Mouse (Mus musculus): ENCODE data around the gene Spry1. TPM values are rescaled to one million over a fixed set of nuclear protein-coding genes. Genes with fewer than 3 reads are reported as not detected.
"Not testable (repeated sequence)": the region's sequence is repeated elsewhere in the genome, so short reads cannot be mapped to it uniquely, and the experiment has no call there.

Spry1 gene
- polyA plus RNA-seq (2012; rRNA removed) (3.4 and 4.0 TPM in 2 replicates), polyA plus RNA-seq (2014; fragmentation: Nextera tagmentation; extraction: Ambion mirVana) (2.1 and 2.4 TPM in 2 replicates)

- H3K4me1 ChIP-seq (replicated peaks; ENCODE audit: control insufficient read depth in 2 of 2, insufficient read depth in 2 of 2, low read length in 1 of 2): peaks cover 0 to 5% of the 10 kb centered on the region in 2 experiments; a peak in 1 of 4 replicates
- under 1% methylated on average over 38 of the region's 38 CpGs for WGBS (ENCODE audit: insufficient replicate concordance)
Measured at GRCm38 (mm10) chr3:37639690-37640089, at the start of gene Spry1. Gene Spry1, plus strand, starts transcription at chr3:37639947.

DNA sequence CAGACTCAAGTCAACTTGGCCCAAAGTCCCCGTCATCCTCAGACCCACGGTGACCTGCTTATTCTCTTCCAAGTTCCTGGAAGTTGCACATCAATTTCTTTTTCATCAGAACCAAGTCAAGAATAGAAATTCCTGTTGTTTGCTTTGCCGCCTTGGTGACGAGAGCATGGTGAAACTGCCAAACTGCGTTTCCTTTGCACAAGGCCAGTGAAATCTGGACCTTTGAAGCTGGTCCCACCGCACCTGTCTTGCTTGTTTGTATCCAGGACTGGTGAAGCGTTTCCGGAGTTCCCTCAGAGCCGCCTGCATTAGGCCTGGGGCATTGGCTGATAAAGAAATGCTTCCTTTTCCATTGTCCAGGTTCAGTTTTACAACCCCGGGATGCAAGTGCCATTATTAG, 44.0 kb upstream of the Spry1 start:
- H3K27ac ChIP-seq: no peak overlapping the region
- H3K4me2 ChIP-seq (ENCODE audit: low read depth): no peak overlapping the region
- H3K9ac ChIP-seq (replicated peaks): no peak overlapping the region
- H3K9me3 ChIP-seq (ENCODE audit: control insufficient read depth, low read length): no peaks in the 10 kb centered on the region
- H3K27me3 ChIP-seq (ENCODE audit: control insufficient read depth, insufficient read depth, low read length): no peaks in the 10 kb centered on the region
- 59% methylated on average over 10 of the region's 10 CpGs for WGBS (ENCODE audit: insufficient replicate concordance)
- TF ChIP-seq CTCF (IDR thresholded peaks at IDR 0.05; ENCODE audit: low read depth): no peak
- no peak for TF ChIP-seq EP300 (IDR thresholded peaks at IDR 0.05; ENCODE audit: low read depth)
- DNase-seq (ENCODE audit: low read depth in 3 of 3, low spot score in 3 of 3): no peak
- H3K4me3 ChIP-seq (ENCODE audit: insufficient read depth in 1 of 2, low read depth in 2 of 2, low read length in 2 of 2): no peak overlapping the region
- no peak for ATAC-seq (ENCODE audit: insufficient read depth)
- no peaks in the 10 kb centered on the region for H3K4me1 ChIP-seq (replicated peaks; ENCODE audit: control insufficient read depth in 2 of 2, insufficient read depth in 2 of 2, low read length in 1 of 2)
- no peaks in the 10 kb centered on the region for H3K36me3 ChIP-seq (replicated peaks; ENCODE audit: control insufficient read depth, insufficient read depth, low read depth)

More at GRCm38 (mm10) chr3:37639690-37640089, at the start of gene Spry1:
- peaks cover 12% of the 10 kb centered on the region for H3K27me3 ChIP-seq (ENCODE audit: control insufficient read depth, insufficient read depth, low read length)
- peak within 1 kb of the TSS; percentile 80 for H3K4me2 ChIP-seq (ENCODE audit: low read depth)
- no peak within 1 kb of the TSS for H3K27ac ChIP-seq
- TF ChIP-seq CTCF (IDR thresholded peaks at IDR 0.05; ENCODE audit: low read depth) (peak; percentile 25; the same call in 1 of the 2 replicates), EP300 (IDR thresholded peaks at IDR 0.05; ENCODE audit: low read depth) (0 out of 2 replicates have a peak, but pooled peaks have one; percentile 11)
- H3K4me3 ChIP-seq (ENCODE audit: insufficient read depth in 1 of 2, low read depth in 2 of 2, low read length in 2 of 2): peak within 1 kb of the TSS; percentile 62 to 74
- peak; percentile 77 to 82 (median 79) for DNase-seq (ENCODE audit: low read depth in 3 of 3, low spot score in 3 of 3)
- peak within 1 kb of the TSS; percentile 56 for H3K9ac ChIP-seq (replicated peaks)
- ATAC-seq (ENCODE audit: insufficient read depth): peak; percentile 79
- H3K9me3 ChIP-seq (ENCODE audit: control insufficient read depth, low read length): no peaks in the 10 kb centered on the region
- peaks cover 7% of the 10 kb centered on the region for H3K36me3 ChIP-seq (replicated peaks; ENCODE audit: control insufficient read depth, insufficient read depth, low read depth)

DNA sequence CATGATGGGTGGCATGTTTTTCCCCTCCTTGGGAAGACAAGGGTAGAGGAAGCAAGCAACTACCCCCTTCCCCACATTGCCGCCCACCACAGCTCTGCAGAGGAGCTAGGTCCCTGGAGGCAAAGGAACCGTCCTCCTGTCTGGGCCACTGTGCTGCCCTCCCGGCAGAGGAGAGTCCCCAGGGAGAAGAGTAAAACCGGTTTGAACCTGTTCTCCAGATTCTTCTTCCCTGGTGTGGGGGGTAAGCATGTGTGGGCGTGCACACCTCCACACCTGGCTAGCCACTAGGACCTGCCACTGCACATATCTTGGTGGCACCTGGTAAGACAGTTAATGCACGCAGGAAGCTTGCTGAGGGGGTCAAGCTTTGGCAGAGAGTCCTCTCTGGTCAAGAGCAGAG, 43.2 kb upstream of the Spry1 start:
- Histone ChIP-seq H3K4me2 (ENCODE audit: low read depth) (no peak overlapping the region), H3K4me3 (ENCODE audit: insufficient read depth in 1 of 2, low read depth in 2 of 2, low read length in 2 of 2) (no peak overlapping the region), H3K27ac (no peak overlapping the region), H3K4me1 (replicated peaks; ENCODE audit: control insufficient read depth in 2 of 2, insufficient read depth in 2 of 2, low read length in 1 of 2) (no peaks in the 10 kb centered on the region), H3K9me3 (ENCODE audit: control insufficient read depth, low read length) (no peaks in the 10 kb centered on the region), H3K27me3 (ENCODE audit: control insufficient read depth, insufficient read depth, low read length) (no peaks in the 10 kb centered on the region), H3K36me3 (replicated peaks; ENCODE audit: control insufficient read depth, insufficient read depth, low read depth) (no peaks in the 10 kb centered on the region), H3K9ac (replicated peaks) (no peak overlapping the region)
- ATAC-seq (ENCODE audit: insufficient read depth) (0 out of 2 replicates have a peak, but pooled peaks have one; percentile 7), DNase-seq (ENCODE audit: low read depth in 3 of 3, low spot score in 3 of 3) (no peak)
- TF ChIP-seq EP300 (IDR thresholded peaks at IDR 0.05; ENCODE audit: low read depth) (no peak), CTCF (IDR thresholded peaks at IDR 0.05; ENCODE audit: low read depth) (no peak)
- 64% methylated on average over 6 of the region's 6 CpGs for WGBS (ENCODE audit: insufficient replicate concordance)

DNA sequence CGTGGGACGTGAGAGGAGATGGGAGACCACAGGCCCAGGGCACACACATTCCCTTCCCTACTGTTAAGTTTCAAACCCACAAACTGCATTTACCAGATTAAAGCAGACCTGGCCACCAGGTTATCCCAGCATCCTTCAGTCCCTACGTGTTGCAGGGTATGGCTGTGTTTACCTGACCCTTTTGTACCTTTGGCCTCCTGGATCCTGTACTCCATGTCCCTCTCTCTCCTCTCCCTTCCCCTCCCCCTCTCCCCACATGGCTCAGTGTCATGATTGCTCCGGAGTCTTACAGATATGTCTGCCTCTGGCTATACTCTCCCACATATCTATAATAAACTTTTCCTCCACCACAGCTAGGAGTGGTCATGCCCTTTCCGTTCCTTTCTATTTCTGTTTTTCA, 42.5 kb upstream of the Spry1 start:
- TF ChIP-seq CTCF (IDR thresholded peaks at IDR 0.05; ENCODE audit: low read depth): no peak
- no peak for TF ChIP-seq EP300 (IDR thresholded peaks at IDR 0.05; ENCODE audit: low read depth)
- no peaks in the 10 kb centered on the region for H3K27me3 ChIP-seq (ENCODE audit: control insufficient read depth, insufficient read depth, low read length)
- H3K4me2 ChIP-seq (ENCODE audit: low read depth): no peak overlapping the region
- H3K27ac ChIP-seq: no peak overlapping the region
- H3K9ac ChIP-seq (replicated peaks): no peak overlapping the region
- ATAC-seq (ENCODE audit: insufficient read depth) (peak; percentile 56; the same call in 1 of the 2 replicates), DNase-seq (ENCODE audit: low read depth in 3 of 3, low spot score in 3 of 3) (no peak)
- H3K9me3 ChIP-seq (ENCODE audit: control insufficient read depth, low read length): no peaks in the 10 kb centered on the region
- H3K4me1 ChIP-seq (replicated peaks; ENCODE audit: control insufficient read depth in 2 of 2, insufficient read depth in 2 of 2, low read length in 1 of 2): no peaks in the 10 kb centered on the region
- H3K4me3 ChIP-seq (ENCODE audit: insufficient read depth in 1 of 2, low read depth in 2 of 2, low read length in 2 of 2): no peak overlapping the region
- WGBS (ENCODE audit: insufficient replicate concordance): 70% methylated on average over 5 of the region's 5 CpGs
- H3K36me3 ChIP-seq (replicated peaks; ENCODE audit: control insufficient read depth, insufficient read depth, low read depth): no peaks in the 10 kb centered on the region

- H3K36me3 ChIP-seq (replicated peaks; ENCODE audit: control insufficient read depth, insufficient read depth, low read depth); H3K9me3 ChIP-seq (ENCODE audit: control insufficient read depth, low read length); H3K27ac ChIP-seq; H3K4me2 ChIP-seq (ENCODE audit: low read depth); ATAC-seq (ENCODE audit: insufficient read depth); H3K27me3 ChIP-seq (ENCODE audit: control insufficient read depth, insufficient read depth, low read length); DNase-seq (ENCODE audit: low read depth in 3 of 3, low spot score in 3 of 3); H3K4me3 ChIP-seq (ENCODE audit: insufficient read depth in 1 of 2, low read depth in 2 of 2, low read length in 2 of 2); H3K9ac ChIP-seq (replicated peaks); H3K4me1 ChIP-seq (replicated peaks; ENCODE audit: control insufficient read depth in 2 of 2, insufficient read depth in 2 of 2, low read length in 1 of 2): not testable (repeated sequence)
- 82% methylated on average over 14 of the region's 14 CpGs for WGBS (ENCODE audit: insufficient replicate concordance)
Measured at GRCm38 (mm10) chr3:37599641-37600040, 40.1 kb upstream of the Spry1 start.
